Mouse (Mus musculus) MEL (cell line): ENCODE results near the gene Zhx3. TPM values are rescaled to one million over a fixed set of nuclear protein-coding genes. Genes with fewer than 3 reads are reported as not detected.
A peak's percentile ranks its signal among the peaks of the same experiment; 100 is the strongest.

Experiments
- DNase-seq: peaks from one replicate; pipeline ENCODE4 v3.0.0; 2011; ENCODE audit warnings: low read depth, low spot score
- H3K27ac ChIP-seq: 2 replicates; pipeline ENCODE4 v1.5.1; 2012; ENCODE audit warnings: low read depth, mild to moderate bottlenecking, control low read depth, low read length, moderate library complexity; ENCODE audit not compliant: control insufficient read depth
- H3K27me3 ChIP-seq, 2 experiments: fragments of 150-350 bp in 1 of 2; sonication (generic) in 1 of 2; 2 replicates each; pipeline ENCODE4 v1.6.1; 2012; ENCODE audit warnings: low read length in 2 of 2, mild to moderate bottlenecking in 2 of 2, improper control_type of control experiment in 1 of 2, moderate library complexity in 1 of 2; ENCODE audit not compliant: insufficient read depth in 2 of 2, control insufficient read depth in 1 of 2
- H3K36me3 ChIP-seq, 2 experiments: 2 replicates each; pipeline ENCODE4 v1.6.1; 2012 to 2014; ENCODE audit warnings: low read length in 2 of 2, improper control_type of control experiment in 1 of 2, inconsistent platforms in 1 of 2, mild to moderate bottlenecking in 1 of 2; ENCODE audit not compliant: insufficient read depth in 2 of 2, control insufficient read depth in 1 of 2
- H3K4me1 ChIP-seq, 2 experiments: fragments of 150-350 bp in 1 of 2; sonication (generic) in 1 of 2; 2 replicates each; pipeline ENCODE4 v1.6.1; 2012; ENCODE audit warnings: low read length in 2 of 2, improper control_type of control experiment in 1 of 2, mild to moderate bottlenecking in 1 of 2; ENCODE audit not compliant: insufficient read depth in 2 of 2, control insufficient read depth in 1 of 2
- H3K4me3 ChIP-seq, 2 experiments: fragments of 150-350 bp in 1 of 2; sonication (generic) in 1 of 2; 2 replicates each; pipeline ENCODE4 v1.5.1; 2012; ENCODE audit warnings: low read depth in 2 of 2, low read length in 2 of 2, mild to moderate bottlenecking in 2 of 2, moderate library complexity in 2 of 2, control low read depth in 1 of 2, improper control_type of control experiment in 1 of 2; ENCODE audit not compliant: control insufficient read depth in 1 of 2, insufficient read depth in 1 of 2
- H3K79me2 ChIP-seq: 2 replicates; pipeline ENCODE4 v1.6.1; 2012; ENCODE audit warnings: mild to moderate bottlenecking, low read length, moderate library complexity; ENCODE audit not compliant: control insufficient read depth, poor library complexity, insufficient read depth
- H3K9ac ChIP-seq: 2 replicates; pipeline ENCODE4 v1.6.1; 2012; ENCODE audit warnings: low read depth, mild to moderate bottlenecking, control low read depth, low read length, moderate library complexity; ENCODE audit not compliant: control insufficient read depth, poor library complexity, severe bottlenecking
- H3K9me3 ChIP-seq: fragments of 150-350 bp; sonication (generic); replicated peaks from 2 replicates; pipeline ENCODE4 v1.6.1; 2012; ENCODE audit warnings: mild to moderate bottlenecking, low read length, improper control_type of control experiment, moderate library complexity; ENCODE audit not compliant: insufficient read depth
- BHLHE40 ChIP-seq: IDR thresholded peaks from 2 replicates; pipeline ENCODE4 v1.6.1; 2012; ENCODE audit warnings: low read depth, mild to moderate bottlenecking, inconsistent platforms, low read length, improper control_type of control experiment, borderline replicate concordance
- ELF1 ChIP-seq: IDR thresholded peaks from 2 replicates; pipeline ENCODE4 v1.6.1; 2014; ENCODE audit warnings: low read depth, mild to moderate bottlenecking, inconsistent platforms, low read length, improper control_type of control experiment, moderate library complexity
- EP300 ChIP-seq, 2 experiments: IDR thresholded peaks; 2 replicates each; pipeline ENCODE4 v1.6.1; 2011; ENCODE audit warnings: improper control_type of control experiment in 2 of 2, low read length in 2 of 2, low read depth in 1 of 2, mild to moderate bottlenecking in 1 of 2
- ETS1 ChIP-seq: IDR thresholded peaks from 2 replicates; pipeline ENCODE4 v1.6.1; 2012; ENCODE audit warnings: low read depth, mild to moderate bottlenecking, inconsistent platforms, low read length, improper control_type of control experiment, moderate library complexity
- JUND ChIP-seq: IDR thresholded peaks from 2 replicates; pipeline ENCODE4 v1.6.1; 2011; ENCODE audit warnings: low read depth, mild to moderate bottlenecking, improper control_type of control experiment, low read length
- KAT2A ChIP-seq: conservative IDR thresholded peaks from 2 replicates; pipeline ENCODE4 v1.6.1; 2012; ENCODE audit warnings: low read depth, low read length, improper control_type of control experiment, inconsistent platforms
- MAFK ChIP-seq: IDR thresholded peaks from 2 replicates; pipeline ENCODE4 v1.6.1; 2011; ENCODE audit warnings: low read depth, mild to moderate bottlenecking, low read length, improper control_type of control experiment, borderline replicate concordance
- MAX ChIP-seq: IDR thresholded peaks from 2 replicates; pipeline ENCODE4 v1.6.1; 2011; ENCODE audit warnings: low read length, improper control_type of control experiment
- MEF2A ChIP-seq: IDR thresholded peaks from 2 replicates; pipeline ENCODE4 v1.6.1; 2014; ENCODE audit warnings: low read depth, mild to moderate bottlenecking, inconsistent platforms, low read length, improper control_type of control experiment; ENCODE audit not compliant: poor library complexity, insufficient replicate concordance, severe bottlenecking; ENCODE audit errors: extremely low read depth
- MXI1 ChIP-seq: IDR thresholded peaks from 2 replicates; pipeline ENCODE4 v1.6.1; 2011; ENCODE audit warnings: mild to moderate bottlenecking, low read depth, low read length, improper control_type of control experiment
- MYB ChIP-seq: IDR thresholded peaks from 2 replicates; pipeline ENCODE4 v1.6.1; 2011; ENCODE audit warnings: mild to moderate bottlenecking, low read depth, low read length, improper control_type of control experiment
- NELFE ChIP-seq: IDR thresholded peaks from 2 replicates; pipeline ENCODE4 v1.6.1; 2011; ENCODE audit warnings: low read depth, low read length, improper control_type of control experiment
- POLR2A ChIP-seq, 2 experiments: IDR thresholded peaks; 2 replicates each; pipeline ENCODE4 v1.6.1; 2011 to 2012; ENCODE audit warnings: low read length in 2 of 2, mild to moderate bottlenecking in 2 of 2, control low read depth in 1 of 2, improper control_type of control experiment in 1 of 2, low read depth in 1 of 2, moderate library complexity in 1 of 2; ENCODE audit not compliant: control insufficient read depth in 1 of 2, insufficient read depth in 1 of 2, poor library complexity in 1 of 2
- POLR2AphosphoS2 ChIP-seq: IDR thresholded peaks from 2 replicates; pipeline ENCODE4 v1.6.1; 2011; ENCODE audit warnings: low read length, improper control_type of control experiment
- POLR2AphosphoS5 ChIP-seq: IDR thresholded peaks from 2 replicates; pipeline ENCODE4 v1.6.1; 2012; ENCODE audit warnings: low read depth, borderline replicate concordance, mild to moderate bottlenecking, inconsistent platforms, low read length, moderate library complexity, mixed read lengths
- RAD21 ChIP-seq: IDR thresholded peaks from 2 replicates; pipeline ENCODE4 v1.6.1; 2011; ENCODE audit warnings: mild to moderate bottlenecking, low read depth, low read length, improper control_type of control experiment
- RCOR1 ChIP-seq: IDR thresholded peaks from 2 replicates; pipeline ENCODE4 v1.6.1; 2012; ENCODE audit warnings: low read depth, mild to moderate bottlenecking, inconsistent platforms, low read length, improper control_type of control experiment
- SIN3A ChIP-seq: IDR thresholded peaks from 2 replicates; pipeline ENCODE4 v1.6.1; 2012; ENCODE audit warnings: low read length, improper control_type of control experiment, inconsistent platforms
- SMC3 ChIP-seq: IDR thresholded peaks from 2 replicates; pipeline ENCODE4 v1.6.1; 2011; ENCODE audit warnings: low read depth, low read length, improper control_type of control experiment
- TAL1 ChIP-seq: IDR thresholded peaks from 2 replicates; pipeline ENCODE4 v1.6.1; 2012; ENCODE audit warnings: mild to moderate bottlenecking, inconsistent platforms, low read length, moderate library complexity, mixed read lengths
- TBP ChIP-seq: IDR thresholded peaks from 2 replicates; pipeline ENCODE4 v1.8.0; 2011; ENCODE audit warnings: low read depth, low read length, improper control_type of control experiment
- USF2 ChIP-seq, 2 experiments: IDR thresholded peaks; 2 replicates each; pipeline ENCODE4 v1.6.1; 2011 to 2012; ENCODE audit warnings: improper control_type of control experiment in 2 of 2, low read length in 2 of 2, borderline replicate concordance in 1 of 2, inconsistent platforms in 1 of 2, low read depth in 1 of 2, mild to moderate bottlenecking in 1 of 2; ENCODE audit not compliant: insufficient read depth in 1 of 2
- ZMIZ1 ChIP-seq: IDR thresholded peaks from 2 replicates; pipeline ENCODE4 v1.6.1; 2012; ENCODE audit warnings: low read depth, mild to moderate bottlenecking, inconsistent platforms, low read length, improper control_type of control experiment, moderate library complexity
- ZNF384 ChIP-seq: IDR thresholded peaks from 2 replicates; pipeline ENCODE4 v1.6.1; 2012; ENCODE audit warnings: low read depth, mild to moderate bottlenecking, inconsistent platforms, low read length, improper control_type of control experiment
- polyA plus RNA-seq, 2 experiments: library from polyadenylated mRNA; stranded (reverse) in 1 of 2; unstranded in 1 of 2; fragments of >175 nt in 1 of 2; fragments of >200 nt in 1 of 2; gene quantifications; 2 replicates each; pipeline versions ENCODE4 v1.2.1 to v1.2.4; 2012; ENCODE audit warnings: low replicate concordance in 2 of 2, low read depth in 1 of 2; ENCODE audit not compliant: insufficient read length in 2 of 2, insufficient read depth in 1 of 2, missing spikeins in 1 of 2
- total RNA-seq: library from RNA; depleted of rRNA; stranded (reverse); fragments of 300-350 nt; gene quantifications from 2 replicates; pipeline ENCODE4 v1.2.3, GENCODE M21; 2012

The Zhx3 gene
- total and polyA plus RNA-seq, 3 experiments, result 4.4 to 4.8 TPM; not detected in 1

GRCm38 (mm10) chr2:160741580-160741979, 131.2 kb downstream of the Zhx3 start:
- peaks cover 0 to 9% of the 10 kb centered on the region in 2 experiments; a peak in 3 of 4 replicates for H3K36me3 ChIP-seq
- DNase-seq, result no peak
- no peaks in the 10 kb centered on the region for H3K27me3 ChIP-seq
- H3K4me3 ChIP-seq, result no peak overlapping the region
- no peaks in the 10 kb centered on the region for H3K9me3 ChIP-seq
- peaks cover 3% of the 10 kb centered on the region; the same call in 1 of the 2 replicates for H3K79me2 ChIP-seq
- H3K27ac ChIP-seq, result no peak overlapping the region
- H3K4me1 ChIP-seq, result peaks cover 2 to 18% of the 10 kb centered on the region in 2 experiments; a peak in 3 of 4 replicates
- peak; percentile 37; the same call in 1 of the 2 replicates for TF ChIP-seq TAL1
- no peak for TF ChIP-seq RAD21
- TF ChIP-seq POLR2A (IDR thresholded peaks at IDR 0.05; ENCODE audit: control insufficient read depth in 1 of 2, insufficient read depth in 1 of 2, low read depth in 1 of 2, low read length in 2 of 2, poor library complexity in 1 of 2), result no peak
- TF ChIP-seq ELF1, result no peak
- H3K9ac ChIP-seq, result no peak overlapping the region

- peaks cover 3% of the 10 kb centered on the region; the same call in 1 of the 2 replicates for H3K79me2 ChIP-seq
- no peaks in the 10 kb centered on the region for H3K9me3 ChIP-seq
- H3K9ac ChIP-seq, result no peak overlapping the region
- peaks cover 0 to 4% of the 10 kb centered on the region in 2 experiments; a peak in 2 of 4 replicates for H3K36me3 ChIP-seq
- H3K27me3 ChIP-seq, result no peaks in the 10 kb centered on the region
- DNase-seq, result no peak
- H3K4me1 ChIP-seq, result peaks cover 2 to 13% of the 10 kb centered on the region in 2 experiments; a peak in 3 of 4 replicates
- no peak overlapping the region for H3K27ac ChIP-seq
- H3K4me3 ChIP-seq, result no peak overlapping the region
- TF ChIP-seq ZNF384 (no peak), MAX (no peak)
These were observed 132.2 kb downstream of the Zhx3 start for GRCm38 (mm10) chr2:160740521-160741156.

- Histone ChIP-seq H3K9ac (no peak overlapping the region), H3K9me3 (no peaks in the 10 kb centered on the region), H3K79me2 (peaks cover 3% of the 10 kb centered on the region; the same call in 1 of the 2 replicates), H3K36me3 (no peaks in the 10 kb centered on the region; a peak in 1 of 4 replicates), H3K27me3 (no peaks in the 10 kb centered on the region), H3K27ac (no peak overlapping the region), H3K4me3 (no peak overlapping the region), H3K4me1 (peaks cover 0 to 5% of the 10 kb centered on the region in 2 experiments; a peak in 2 of 4 replicates)
- no peak for DNase-seq
- TF ChIP-seq NELFE, result no peak
- no peak for TF ChIP-seq RCOR1
- no peak for TF ChIP-seq ZMIZ1
- no peak for TF ChIP-seq POLR2AphosphoS2
- TF ChIP-seq TBP, result no peak
- TF ChIP-seq ETS1, result no peak
- TF ChIP-seq SMC3, result no peak
- TF ChIP-seq MYB, result no peak
- no peak for TF ChIP-seq MEF2A
- TF ChIP-seq SIN3A, result no peak
- TF ChIP-seq KAT2A, result no peak
- TF ChIP-seq POLR2AphosphoS5, result no peak
- TF ChIP-seq MXI1, result no peak
- TF ChIP-seq JUND, result no peak
- TF ChIP-seq USF2 (IDR thresholded peaks at IDR 0.05; ENCODE audit: borderline replicate concordance in 1 of 2, insufficient read depth in 1 of 2, low read depth in 1 of 2, low read length in 2 of 2), result no peak
- no peak for TF ChIP-seq MAFK
- no peak for TF ChIP-seq BHLHE40
- no peak for TF ChIP-seq MAX
- TF ChIP-seq EP300 (IDR thresholded peaks at IDR 0.05; ENCODE audit: low read depth in 1 of 2, low read length in 2 of 2), result no peak
- no peak for TF ChIP-seq RAD21
These were observed 133.0 kb downstream of the Zhx3 start for GRCm38 (mm10) chr2:160739647-160740356.
